Mouse (Mus musculus): ENCODE measurements around the gene Gm17078. TPM values are rescaled to one million over a fixed set of nuclear protein-coding genes. Genes with fewer than 3 reads are reported as not detected.
"Not testable (repeated sequence)": the region's sequence is repeated elsewhere in the genome, so short reads cannot be mapped to it uniquely, and the experiment has no call there.

The Gm17078 gene
- polyA plus RNA-seq (2012; fragmentation: generic; extraction: Trizol), result not detected
- long read RNA-seq, experiment 1, result 0 reads
- long read RNA-seq, experiment 2, result 0 reads

DNA sequence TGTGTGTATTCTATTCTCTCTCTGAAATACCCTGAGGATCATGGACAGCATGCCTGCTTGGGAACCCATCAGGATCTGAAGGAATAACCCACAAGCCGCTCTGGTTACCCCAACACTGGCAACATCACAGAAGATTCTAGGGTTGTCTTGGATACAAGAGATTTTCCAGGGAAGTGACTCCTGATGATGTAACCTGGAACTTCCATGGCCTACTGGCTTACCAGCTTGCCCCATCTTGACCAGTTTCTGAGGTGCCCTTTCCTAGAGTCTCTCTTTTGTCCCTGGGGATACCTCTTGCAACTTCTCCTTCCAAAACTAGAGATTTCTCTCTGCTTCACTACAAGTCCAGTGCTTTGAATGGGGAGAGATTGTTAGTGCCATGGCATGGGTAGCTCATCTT is at the start of gene Gm17078:
Gm17078 (minus strand) TSS at position 101 of the 400 bp plus-strand sequence.
- H3K27me3 ChIP-seq (ENCODE audit: control insufficient read depth, insufficient read depth, insufficient read length), result no peaks in the 10 kb centered on the region
- no peak within 1 kb of the TSS for H3ac ChIP-seq (ENCODE audit: control insufficient read depth, insufficient read length, low read depth)
- H3K36me3 ChIP-seq (ENCODE audit: control insufficient read depth, insufficient read depth), result no peaks in the 10 kb centered on the region
- H3K4me3 ChIP-seq (ENCODE audit: insufficient read depth, poor library complexity, severe bottlenecking), result no peak within 1 kb of the TSS
- H3K79me3 ChIP-seq (ENCODE audit: low read depth), result no peaks in the 10 kb centered on the region
- H3K79me2 ChIP-seq (ENCODE audit: control insufficient read depth, insufficient read depth), result no peaks in the 10 kb centered on the region
- TF ChIP-seq CTCF (IDR thresholded peaks at IDR 0.05; ENCODE audit: control insufficient read depth, insufficient read depth, insufficient read length) (no peak), USF1 (IDR thresholded peaks at IDR 0.05; ENCODE audit: low read depth) (no peak), FOSL1 (IDR thresholded peaks at IDR 0.05; ENCODE audit: insufficient read depth, low read length, poor library complexity, severe bottlenecking) (no peak), MAX (IDR thresholded peaks at IDR 0.05) (no peak), MYOD1 (IDR thresholded peaks at IDR 0.05; ENCODE audit: control insufficient read depth, insufficient read length, low read depth) (no peak), CEBPB (IDR thresholded peaks at IDR 0.05; ENCODE audit: low read depth) (no peak), MYOG (IDR thresholded peaks at IDR 0.05; ENCODE audit: control insufficient read depth, extremely low read depth, insufficient read length) (no peak)

- not testable (repeated sequence) for H3K36me3 ChIP-seq (ENCODE audit: control insufficient read depth, insufficient read depth); H3K27me3 ChIP-seq (ENCODE audit: control insufficient read depth, insufficient read depth, insufficient read length); H3K79me2 ChIP-seq (ENCODE audit: control insufficient read depth, insufficient read depth); H3K4me3 ChIP-seq (ENCODE audit: insufficient read depth, poor library complexity, severe bottlenecking); H3ac ChIP-seq (ENCODE audit: control insufficient read depth, insufficient read length, low read depth); H3K79me3 ChIP-seq (ENCODE audit: low read depth)
Observed at GRCm38 (mm10) chr14:51635566-51635965, 24.5 kb upstream of the Gm17078 start, which contains the start of gene Gm4181. Gene Gm4181 (minus strand): TSS chr14:51635666.

- not testable (repeated sequence) for H3K79me2 ChIP-seq (ENCODE audit: control insufficient read depth, insufficient read depth); H3K36me3 ChIP-seq (ENCODE audit: control insufficient read depth, insufficient read depth); H3K27me3 ChIP-seq (ENCODE audit: control insufficient read depth, insufficient read depth, insufficient read length); H3K4me3 ChIP-seq (ENCODE audit: insufficient read depth, poor library complexity, severe bottlenecking); H3K79me3 ChIP-seq (ENCODE audit: low read depth); H3ac ChIP-seq (ENCODE audit: control insufficient read depth, insufficient read length, low read depth)
Observed at GRCm38 (mm10) chr14:51632426-51632825, 21.3 kb upstream of the Gm17078 start.

GRCm38 (mm10) chr14:51592039-51592438 is 19.1 kb downstream of the Gm17078 start, which contains the start of gene Gm17174:
Gene Gm17174 (minus strand): TSS chr14:51592139.
- H3K4me3 ChIP-seq (ENCODE audit: insufficient read depth, poor library complexity, severe bottlenecking); H3K79me3 ChIP-seq (ENCODE audit: low read depth); H3K27me3 ChIP-seq (ENCODE audit: control insufficient read depth, insufficient read depth, insufficient read length); H3ac ChIP-seq (ENCODE audit: control insufficient read depth, insufficient read length, low read depth); H3K79me2 ChIP-seq (ENCODE audit: control insufficient read depth, insufficient read depth); H3K36me3 ChIP-seq (ENCODE audit: control insufficient read depth, insufficient read depth): not testable (repeated sequence)

DNA sequence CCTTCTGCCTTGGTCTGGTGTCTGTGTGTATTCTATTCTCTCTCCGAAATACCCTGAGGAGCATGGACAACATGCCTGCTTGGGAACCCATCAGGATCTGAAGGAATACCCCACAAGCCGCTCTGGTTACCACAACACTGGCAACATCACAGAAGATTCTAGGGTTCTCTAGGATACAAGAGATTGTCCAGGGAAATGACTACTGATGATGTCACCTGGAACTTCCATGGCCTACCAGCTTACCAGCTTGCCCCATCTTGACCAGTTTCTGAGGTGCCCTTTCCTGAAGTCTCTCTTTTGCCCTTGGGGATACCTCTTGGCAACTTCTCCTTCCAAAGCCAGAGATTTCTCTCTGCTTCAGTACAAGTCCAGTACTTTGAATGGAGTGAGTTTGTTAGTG is 37.1 kb downstream of the Gm17078 start, which contains the start of gene Gm17175:
Gm17175 (minus strand) TSS at position 101 of the 400 bp plus-strand sequence.
- not testable (repeated sequence) for H3K79me2 ChIP-seq (ENCODE audit: control insufficient read depth, insufficient read depth); H3ac ChIP-seq (ENCODE audit: control insufficient read depth, insufficient read length, low read depth); H3K79me3 ChIP-seq (ENCODE audit: low read depth); H3K27me3 ChIP-seq (ENCODE audit: control insufficient read depth, insufficient read depth, insufficient read length); H3K4me3 ChIP-seq (ENCODE audit: insufficient read depth, poor library complexity, severe bottlenecking); H3K36me3 ChIP-seq (ENCODE audit: control insufficient read depth, insufficient read depth)

Other genes starting within 250 kb of the Gm17078 start
- not detected for gene Gm7247, start 249.6 kb downstream of the Gm17078 start, polyA plus RNA-seq (2012; fragmentation: generic; extraction: Trizol)
- not detected for gene Vmn2r88, start 200.5 kb downstream of the Gm17078 start, polyA plus RNA-seq (2012; fragmentation: generic; extraction: Trizol)
- not detected for gene Vmn2r89, start 159.5 kb downstream of the Gm17078 start, polyA plus RNA-seq (2012; fragmentation: generic; extraction: Trizol)
- gene Gm5622, start 58.5 kb downstream of the Gm17078 start, polyA plus RNA-seq (2012; fragmentation: generic; extraction: Trizol), result not detected
- gene Gm17175, start 37.2 kb downstream of the Gm17078 start, polyA plus RNA-seq (2012; fragmentation: generic; extraction: Trizol), result not detected
- not detected for gene Gm17174, start 19.2 kb downstream of the Gm17078 start, polyA plus RNA-seq (2012; fragmentation: generic; extraction: Trizol)
- gene Gm4181, start 24.4 kb upstream of the Gm17078 start, polyA plus RNA-seq (2012; fragmentation: generic; extraction: Trizol), result 0.19 TPM
- gene Gm17079, start 84.2 kb upstream of the Gm17078 start, polyA plus RNA-seq (2012; fragmentation: generic; extraction: Trizol), result not detected
- not detected for gene Gm5800, start 105.9 kb upstream of the Gm17078 start, polyA plus RNA-seq (2012; fragmentation: generic; extraction: Trizol)
- not detected for gene Ang4, start 162.3 kb upstream of the Gm17078 start, polyA plus RNA-seq (2012; fragmentation: generic; extraction: Trizol)
- not detected for gene AY358078, start 188.7 kb upstream of the Gm17078 start, polyA plus RNA-seq (2012; fragmentation: generic; extraction: Trizol)
- not detected for gene Ear6, start 242.4 kb upstream of the Gm17078 start, polyA plus RNA-seq (2012; fragmentation: generic; extraction: Trizol)